Mouse (Mus musculus): ENCODE measurements around the gene Lrp4.
"Not testable (repeated sequence)": the region's sequence is repeated elsewhere in the genome, so short reads cannot be mapped to it uniquely, and the experiment has no call there.

Gene Lrp4

GRCm38 (mm10) chr2:91484698-91485097 is 27.4 kb downstream of the Lrp4 start:
- DNase-seq (ENCODE audit: low spot score in 2 of 2): no peak

GRCm38 (mm10) chr2:91485256-91485655 is 27.9 kb downstream of the Lrp4 start:
- no peak for DNase-seq (ENCODE audit: low spot score in 2 of 2)

- DNase-seq (ENCODE audit: low spot score in 2 of 2): not testable (repeated sequence)
These were observed 30.0 kb downstream of the Lrp4 start for GRCm38 (mm10) chr2:91487295-91487694.

DNA sequence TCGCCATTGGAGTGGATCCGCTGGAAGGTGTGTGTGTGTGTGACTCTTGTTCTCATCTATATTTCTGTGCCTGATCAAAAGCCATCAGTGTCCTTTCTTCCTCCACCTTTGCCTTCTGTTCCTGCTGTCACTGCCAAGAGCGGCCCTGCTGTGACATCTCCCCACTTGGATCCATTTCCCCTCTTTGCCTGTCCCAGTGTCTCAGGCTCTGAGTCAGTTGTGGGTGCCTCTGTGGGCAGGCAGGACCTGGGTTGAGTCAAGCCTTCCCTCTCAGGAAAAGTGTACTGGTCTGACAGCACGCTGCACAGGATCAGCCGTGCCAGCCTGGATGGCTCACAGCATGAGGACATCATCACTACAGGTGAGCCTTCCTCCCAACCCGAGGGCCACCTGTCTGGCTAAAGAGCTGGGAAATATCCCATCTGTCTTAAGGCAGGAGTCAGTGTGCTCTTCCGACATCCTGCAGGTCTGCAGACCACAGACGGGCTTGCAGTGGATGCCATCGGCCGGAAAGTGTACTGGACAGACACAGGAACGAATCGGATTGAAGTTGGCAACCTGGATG is 34.8 kb downstream of the Lrp4 start:
- DNase-seq (ENCODE audit: low spot score in 2 of 2): no peak

DNA sequence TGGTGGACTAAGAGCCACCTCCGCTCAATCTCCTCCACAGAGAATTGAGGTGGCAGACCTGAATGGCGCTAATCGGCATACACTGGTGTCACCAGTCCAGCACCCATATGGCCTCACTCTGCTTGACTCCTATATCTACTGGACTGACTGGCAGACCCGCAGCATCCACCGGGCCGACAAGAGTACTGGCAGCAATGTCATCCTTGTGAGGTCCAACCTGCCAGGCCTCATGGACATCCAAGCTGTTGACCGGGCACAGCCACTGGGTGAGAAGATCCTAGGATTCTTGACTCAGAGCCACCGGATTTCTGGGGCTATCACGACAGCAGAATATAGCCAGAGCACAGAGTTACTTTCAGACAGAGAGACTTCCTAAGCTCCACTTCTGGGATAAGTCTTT is 36.7 kb downstream of the Lrp4 start:
- DNase-seq (ENCODE audit: low spot score in 2 of 2): no peak

DNA sequence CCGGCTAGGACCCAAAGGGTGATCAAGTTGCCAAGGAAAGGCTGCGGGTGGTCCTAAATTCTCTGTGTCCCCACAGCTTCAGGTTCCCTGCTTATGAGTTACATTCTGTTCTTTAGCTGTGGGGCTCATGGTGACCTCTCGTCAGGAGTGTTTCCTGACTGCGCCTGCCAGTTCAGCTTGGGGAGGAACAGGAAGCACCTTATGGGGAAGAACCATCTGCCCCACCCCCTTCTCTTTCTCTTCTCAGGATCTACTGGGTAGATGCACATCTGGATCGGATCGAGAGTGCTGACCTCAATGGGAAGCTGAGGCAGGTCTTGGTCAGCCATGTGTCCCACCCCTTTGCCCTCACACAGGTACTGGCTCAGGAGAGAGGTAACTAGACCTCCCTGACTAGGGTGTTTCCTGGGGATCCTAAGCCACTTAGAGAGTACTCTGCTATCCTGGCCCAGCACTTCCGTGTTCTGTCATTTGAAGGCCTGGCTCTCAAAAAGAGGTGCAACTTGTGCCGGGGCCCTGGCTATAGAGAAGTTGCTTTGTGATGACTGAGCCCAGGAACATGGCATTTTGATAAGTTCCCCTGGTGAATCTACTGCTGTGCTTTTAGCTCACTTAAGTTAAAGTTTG is 40.9 kb downstream of the Lrp4 start:
- no peak for DNase-seq (ENCODE audit: low spot score in 2 of 2)

- no peak for DNase-seq (ENCODE audit: low spot score in 2 of 2)
These were observed 50.8 kb downstream of the Lrp4 start for GRCm38 (mm10) chr2:91508076-91508475.

DNA sequence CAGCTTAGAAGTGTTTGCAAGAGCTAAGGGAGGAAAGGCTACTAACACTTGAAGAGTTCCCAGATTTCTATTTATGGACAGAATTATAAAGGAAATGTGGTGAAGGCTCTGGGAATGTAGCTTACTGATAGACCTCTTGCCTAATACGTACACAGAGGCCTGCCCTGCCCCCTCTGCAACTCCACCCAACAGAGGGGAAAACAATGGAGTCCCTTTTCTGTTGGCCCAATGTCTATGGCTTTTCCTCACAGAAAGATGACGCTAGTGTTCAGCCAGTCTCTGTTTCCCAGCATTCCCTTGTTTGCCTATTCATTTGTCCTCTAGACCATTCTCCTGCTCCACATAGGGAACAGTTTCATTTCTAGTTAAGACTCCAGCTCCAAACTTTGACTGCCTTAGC is 59.9 kb downstream of the Lrp4 start:
- no peak for DNase-seq (ENCODE audit: low spot score in 2 of 2)

DNA sequence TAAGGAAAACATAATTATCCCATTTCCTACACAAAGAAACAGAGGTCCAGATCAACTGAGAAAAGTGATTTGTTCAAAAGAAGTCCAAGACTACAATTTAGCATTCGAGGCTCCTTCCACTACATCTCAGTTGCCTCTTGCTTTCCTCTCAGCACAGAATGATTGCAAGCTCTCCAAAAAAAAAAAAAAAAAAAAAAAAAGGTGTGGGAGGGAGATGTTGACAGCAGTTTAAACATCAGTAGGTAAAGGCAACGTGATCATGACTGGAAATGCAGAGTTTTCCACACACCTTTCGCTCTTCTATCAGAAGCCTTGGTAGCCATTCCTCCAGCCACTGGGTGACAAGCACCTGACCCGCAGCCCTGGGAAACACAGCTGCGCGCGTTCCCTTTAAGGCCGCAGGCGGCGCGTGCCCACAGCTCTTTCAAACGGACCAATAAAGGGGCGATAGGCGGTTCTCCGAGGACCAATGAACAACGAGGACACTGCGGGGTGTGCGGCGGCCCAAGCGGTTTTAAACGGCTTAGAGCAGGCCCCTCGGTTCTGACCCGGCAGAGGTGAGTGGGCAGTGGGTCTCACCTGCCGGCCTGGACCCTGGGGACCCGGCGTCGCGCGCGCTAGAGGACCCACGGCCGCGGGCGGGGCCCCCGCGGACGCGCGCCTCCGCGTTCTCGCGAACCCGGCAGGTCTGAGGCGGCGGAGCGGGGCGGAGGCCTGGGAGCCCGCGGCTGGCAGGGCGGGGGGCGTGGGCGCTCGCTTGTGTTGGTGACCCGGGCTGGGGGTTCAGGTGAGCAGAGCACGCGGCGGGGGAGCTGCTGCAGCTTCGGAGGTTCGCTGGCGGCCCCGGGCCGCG is 69.2 kb downstream of the Lrp4 start, which contains the start of gene Ckap5:
Gene Ckap5 (plus strand): TSS at position 469 of the 853 bp plus-strand sequence.
- DNase-seq (ENCODE audit: low spot score in 2 of 2): peak; percentile 90 to 93

DNA sequence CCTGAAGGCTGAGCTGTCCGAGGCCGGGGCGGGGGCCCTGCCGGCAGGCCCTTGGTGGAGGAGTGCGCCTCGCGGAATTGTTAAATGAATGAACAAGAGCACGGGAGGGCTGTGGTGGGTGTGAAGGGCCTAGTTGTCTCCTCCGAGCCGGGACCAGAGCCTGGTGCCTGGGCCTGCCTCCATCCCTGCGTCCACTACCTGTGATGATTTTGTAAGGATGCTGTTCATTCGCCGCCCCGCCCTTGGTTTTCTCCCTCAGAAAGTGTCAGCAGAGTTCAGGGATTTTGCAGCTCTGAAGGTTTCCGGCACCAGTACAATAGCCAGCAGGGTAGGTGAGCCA is 69.8 kb downstream of the Lrp4 start:
- DNase-seq (ENCODE audit: low spot score in 2 of 2): peak in 1 of 2 experiments; percentile 30

DNA sequence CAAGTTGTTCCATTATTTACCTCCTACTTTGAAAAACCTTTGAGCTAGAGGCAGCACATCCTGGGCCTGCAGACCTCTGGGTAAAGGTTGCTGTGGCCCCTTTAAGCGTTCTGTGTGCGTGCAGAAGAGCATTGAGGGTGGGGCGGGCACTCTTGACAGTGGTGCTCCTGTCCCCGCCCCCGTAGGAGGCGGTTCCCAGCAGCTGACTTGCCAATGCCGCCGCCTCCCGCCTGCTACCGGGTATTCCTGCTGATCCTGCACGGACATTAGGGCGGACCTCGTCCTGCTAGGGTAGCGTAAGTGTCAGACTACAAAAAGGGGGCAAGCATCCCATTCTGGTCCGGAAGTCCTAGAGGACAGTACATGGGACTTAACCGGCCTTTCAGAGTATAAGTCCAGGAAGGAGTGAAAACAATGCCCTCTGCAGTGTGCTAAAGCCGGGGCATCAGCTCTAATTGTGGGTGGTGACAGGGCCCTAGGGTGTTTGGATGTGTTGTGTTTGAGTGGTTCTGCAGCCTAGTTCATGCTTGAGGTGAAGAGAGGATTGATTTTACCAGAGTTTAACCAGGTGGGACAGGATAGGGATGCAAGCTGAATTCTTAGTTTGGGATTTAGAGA is 80.4 kb downstream of the Lrp4 start:
- peak; percentile 49 to 68 for DNase-seq (ENCODE audit: low spot score in 2 of 2)
